Mouse (Mus musculus) sigmoid colon, adult 10 weeks (tissue): ENCODE results near the gene Prr13. TPM values are rescaled to one million over a fixed set of nuclear protein-coding genes. Genes with fewer than 3 reads are reported as not detected.

Experiments used
- polyA plus RNA-seq: library from polyadenylated mRNA; stranded (reverse); fragments of 350-450 nt; fragmentation: Illumina TruSeq; extraction: RNeasy Lipid Tissue Mini Kit (QIAGEN cat#74804); gene quantifications from one replicate; pipeline ENCODE4 v1.2.3, GENCODE M21; 2014; ENCODE audit warnings: low read depth, low replicate concordance

Prr13 gene
- 196 TPM for polyA plus RNA-seq

GRCm38 (mm10) chr15:102458904-102459317, at the start of gene Prr13:
Gene Prr13, plus strand, starts transcription at chr15:102459028.

DNA sequence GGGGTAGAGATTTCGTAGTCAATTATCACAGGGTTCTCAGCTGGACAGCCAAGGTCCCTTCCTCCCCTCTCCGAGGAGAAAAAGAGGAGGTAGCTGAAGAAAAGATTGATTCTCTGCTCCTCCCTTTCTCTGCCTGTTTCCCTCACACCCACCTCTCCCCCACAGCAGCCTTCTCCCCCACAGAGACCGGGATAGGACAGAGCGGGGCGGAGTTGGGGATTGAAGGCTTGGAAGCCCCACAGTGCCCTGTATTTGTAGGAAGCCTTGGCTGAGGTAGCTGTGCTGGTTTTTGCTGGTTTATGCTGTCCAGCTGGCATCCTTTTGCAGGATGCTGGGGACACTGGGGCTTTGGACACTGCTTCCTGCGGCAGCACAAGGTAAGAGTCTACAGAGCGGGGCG, 13.7 kb upstream of the Prr13 start, which contains the start of gene Amhr2:
Gene Amhr2, plus strand, starts transcription at position 222 of the 400 bp plus-strand sequence.

DNA sequence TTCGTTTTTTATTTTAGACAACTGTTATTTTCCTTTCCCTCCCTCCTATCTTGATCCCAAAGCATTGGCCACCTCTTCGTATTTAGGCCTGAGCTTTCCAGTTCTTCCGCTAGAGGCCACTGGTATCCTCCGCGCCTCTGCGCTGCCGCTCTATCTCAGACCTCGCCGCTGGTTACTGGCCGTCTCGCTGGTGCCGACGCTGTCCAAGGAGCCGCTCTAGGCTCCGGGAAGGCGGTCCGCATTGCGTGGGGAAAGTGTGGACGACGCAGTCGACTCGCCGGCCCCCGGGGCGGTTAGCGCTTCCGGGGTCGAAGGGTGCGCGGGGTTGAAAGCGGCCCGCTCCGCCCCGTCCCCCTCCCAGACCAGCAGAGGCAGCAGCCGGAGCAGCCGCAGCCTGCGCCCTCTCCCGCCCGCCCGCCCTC, 11.4 kb downstream of the Prr13 start, which contains the start of gene Pcbp2:
Gene Pcbp2, plus strand, starts transcription at position 357 of the 422 bp plus-strand sequence.

DNA sequence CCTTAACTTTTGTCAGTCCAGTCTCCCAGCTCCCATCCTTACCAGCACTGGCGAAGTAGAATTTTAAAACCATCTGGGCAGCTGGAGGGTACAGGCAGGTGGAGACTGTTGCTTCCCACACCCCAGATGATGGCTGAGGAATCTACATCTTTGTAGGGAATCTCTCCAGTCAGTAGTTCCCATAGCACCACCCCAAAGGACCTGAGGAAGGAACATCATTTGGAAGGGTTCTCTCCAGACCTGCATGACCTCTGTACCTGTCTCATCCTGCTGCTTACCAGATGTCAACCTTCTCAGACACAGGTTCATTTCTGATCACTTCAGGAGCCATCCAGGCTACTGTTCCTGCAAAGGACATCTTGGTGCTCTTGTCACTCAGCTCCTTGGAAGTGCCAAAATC, 44.6 kb downstream of the Prr13 start, which contains the start of gene Gm10337:
Gene Gm10337, plus strand, starts transcription at position 276 of the 400 bp plus-strand sequence.

Other genes starting within 250 kb of the Prr13 start
- 0.47 TPM for gene Itgb7, start 227.1 kb upstream of the Prr13 start, polyA plus RNA-seq
- gene Rarg, start 201.5 kb upstream of the Prr13 start, polyA plus RNA-seq, result 3.6 TPM
- gene Gm9918, start 188.5 kb upstream of the Prr13 start, polyA plus RNA-seq, result not detected
- gene Mfsd5, start 179.6 kb upstream of the Prr13 start, polyA plus RNA-seq, result 0.66 TPM
- 0.13 TPM for gene Espl1, start 162.8 kb upstream of the Prr13 start, polyA plus RNA-seq
- 39.0 TPM for gene Pfdn5, start 132.9 kb upstream of the Prr13 start, polyA plus RNA-seq
- gene Myg1, start 127.3 kb upstream of the Prr13 start, polyA plus RNA-seq, result 8.4 TPM
- 3.3 TPM for gene Aaas, start 108.3 kb upstream of the Prr13 start, polyA plus RNA-seq
- not detected for gene Sp7, start 91.8 kb upstream of the Prr13 start, polyA plus RNA-seq
- 124 TPM for gene Sp1, start 52.9 kb upstream of the Prr13 start, polyA plus RNA-seq
- gene Amhr2, start 13.7 kb upstream of the Prr13 start, polyA plus RNA-seq, result not detected
- 677 TPM for gene Pcbp2, start 11.5 kb downstream of the Prr13 start, polyA plus RNA-seq
- gene Gm10337, start 44.7 kb downstream of the Prr13 start, polyA plus RNA-seq, result not detected
- gene Map3k12, start 58.0 kb downstream of the Prr13 start, polyA plus RNA-seq, result 1.5 TPM
- gene Tarbp2, start 59.2 kb downstream of the Prr13 start, polyA plus RNA-seq, result 2.9 TPM
- gene Npff, start 65.9 kb downstream of the Prr13 start, polyA plus RNA-seq, result 0.95 TPM
- gene Gm28047, start 166.0 kb downstream of the Prr13 start, polyA plus RNA-seq, result not detected
- gene Atf7, start 166.4 kb downstream of the Prr13 start, polyA plus RNA-seq, result 49.9 TPM
- gene Atp5g2, start 213.3 kb downstream of the Prr13 start, polyA plus RNA-seq, result 29.6 TPM